Mouse (Mus musculus) layer of hippocampus, postnatal 14 days (tissue): ENCODE results near the gene Kyat3. TPM values are rescaled to one million over a fixed set of nuclear protein-coding genes. Genes with fewer than 3 reads are reported as not detected.
A peak's percentile ranks its signal among the peaks of the same experiment; 100 is the strongest.
"Not testable (repeated sequence)": the region's sequence is repeated elsewhere in the genome, so short reads cannot be mapped to it uniquely, and the experiment has no call there.

Experiments
- DNase-seq, 2 experiments: peaks; one replicate each; pipeline ENCODE4 v3.0.0; 2021 to 2022; ENCODE audit warnings: low spot score in 2 of 2, mixed read lengths in 1 of 2
- long read RNA-seq, 2 experiments: library from polyadenylated mRNA; stranded (forward); transcript quantifications; one replicate each; pipeline ENCODE4 v2.0.0; 2021
- total RNA-seq, 2 experiments: library from RNA; stranded (reverse); gene quantifications; 2 replicates each; pipeline ENCODE4 v1.2.3; 2021

Kyat3 gene
- total RNA-seq, result 1 to 10 TPM; 4.8 to 7.3 TPM
- long read RNA-seq, experiment 1, transcript Kyat3-202 (14 exons, 1,888 nt), result major isoform, 5 of 7 reads
- long read RNA-seq, experiment 1, partial matches to known transcripts, result 1 of 7 reads
- long read RNA-seq, experiment 1, other reads (novel, unspliced or antisense), result 1 of 7 reads
- long read RNA-seq, experiment 2, transcript Kyat3-202 (14 exons, 1,888 nt), result major isoform, 7 of 8 reads
- long read RNA-seq, experiment 2, partial matches to known transcripts, result 0 of 8 reads
- long read RNA-seq, experiment 2, other reads (novel, unspliced or antisense), result 1 of 8 reads

- DNase-seq, result peak; percentile 83 to 93
Measured at GRCm38 (mm10) chr3:142700442-142701322, at the start of gene Kyat3. TSS of gene Kyat3 (plus strand) at chr3:142701051.

GRCm38 (mm10) chr3:142664723-142665122 is 36.1 kb upstream of the Kyat3 start:
- DNase-seq, result no peak

- DNase-seq, result peak in 1 of 2 experiments; percentile 7
Measured at GRCm38 (mm10) chr3:142674607-142675006, 26.2 kb upstream of the Kyat3 start.

GRCm38 (mm10) chr3:142687939-142688338 is 12.9 kb upstream of the Kyat3 start:
- no peak for DNase-seq

- no peak for DNase-seq
Measured at GRCm38 (mm10) chr3:142688353-142688752, 12.5 kb upstream of the Kyat3 start.

GRCm38 (mm10) chr3:142696517-142696916 is 4.3 kb upstream of the Kyat3 start:
- no peak for DNase-seq

GRCm38 (mm10) chr3:142701407-142701989 is 647 bp downstream of the Kyat3 start:
- DNase-seq, result no peak

- DNase-seq, result no peak
Measured at GRCm38 (mm10) chr3:142706581-142707444, 6.0 kb downstream of the Kyat3 start.

GRCm38 (mm10) chr3:142708181-142708848 is 7.5 kb downstream of the Kyat3 start:
- not testable (repeated sequence) for DNase-seq

- DNase-seq, result peak; percentile 57 to 78
Measured at GRCm38 (mm10) chr3:142708849-142709419, 8.1 kb downstream of the Kyat3 start.

- DNase-seq, result peak; percentile 28 to 34
Measured at GRCm38 (mm10) chr3:142710360-142711007, 9.6 kb downstream of the Kyat3 start.

GRCm38 (mm10) chr3:142711372-142711771 is 10.5 kb downstream of the Kyat3 start:
- DNase-seq, result no peak

GRCm38 (mm10) chr3:142712401-142713040 is 11.7 kb downstream of the Kyat3 start:
- DNase-seq, result not testable (repeated sequence)

- DNase-seq, result no peak
Measured at GRCm38 (mm10) chr3:142725481-142725880, 24.6 kb downstream of the Kyat3 start.

GRCm38 (mm10) chr3:142725969-142726672 is 25.3 kb downstream of the Kyat3 start:
- no peak for DNase-seq

- DNase-seq, result no peak
Measured at GRCm38 (mm10) chr3:142734291-142734690, 33.4 kb downstream of the Kyat3 start.

- DNase-seq, result no peak
Measured at GRCm38 (mm10) chr3:142740896-142741295, 40.0 kb downstream of the Kyat3 start.
